Mouse (Mus musculus) hindbrain, embryonic 11.5 days (tissue): ENCODE results near the gene Aim2. TPM values are rescaled to one million over a fixed set of nuclear protein-coding genes. Genes with fewer than 3 reads are reported as not detected.
"Not testable (repeated sequence)": the region's sequence is repeated elsewhere in the genome, so short reads cannot be mapped to it uniquely, and the experiment has no call there.

Experiments used
- ATAC-seq: fragments of 200-750 bp; cut with Nextera tagmentation; 2 replicates; pipeline ENCODE4 v1.8.0; 2017; ENCODE audit warnings: mild to moderate bottlenecking, moderate TSS enrichment, moderate library complexity; ENCODE audit not compliant: low FRiP score
- DNase-seq: peaks from one replicate; pipeline ENCODE4 v3.0.0-alpha.2; 2015; ENCODE audit warnings: low spot score
- H3K27ac ChIP-seq: fragments of 300-500 bp; sonication (generic); 2 replicates; pipeline ENCODE4 v1.5.1; 2014; ENCODE audit warnings: mild to moderate bottlenecking, low read depth, low read length
- H3K27me3 ChIP-seq: fragments of 300-500 bp; sonication (generic); 2 replicates; pipeline ENCODE4 v1.6.1; 2014; ENCODE audit warnings: mild to moderate bottlenecking, low read length, moderate library complexity, mixed read lengths; ENCODE audit not compliant: control insufficient read depth, insufficient read depth
- H3K36me3 ChIP-seq: fragments of 300-500 bp; sonication (generic); 2 replicates; pipeline ENCODE4 v1.6.1; 2014; ENCODE audit warnings: mild to moderate bottlenecking, low read length, moderate library complexity, mixed read lengths; ENCODE audit not compliant: control insufficient read depth, insufficient read depth
- H3K4me1 ChIP-seq: fragments of 300-500 bp; sonication (generic); replicated peaks from 2 replicates; pipeline ENCODE4 v1.6.1; 2014; ENCODE audit warnings: low read length, mixed read lengths; ENCODE audit not compliant: control insufficient read depth, insufficient read depth
- H3K4me2 ChIP-seq: fragments of 300-500 bp; sonication (generic); replicated peaks from 2 replicates; pipeline ENCODE4 v1.6.1; 2014; ENCODE audit warnings: mild to moderate bottlenecking, low read depth, low read length
- H3K4me3 ChIP-seq: fragments of 300-500 bp; sonication (generic); 2 replicates; pipeline ENCODE4 v1.5.1; 2014; ENCODE audit warnings: low read depth, low read length
- H3K9ac ChIP-seq: fragments of 300-500 bp; sonication (generic); 2 replicates; pipeline ENCODE4 v1.6.1; 2014; ENCODE audit warnings: low read depth, low read length
- H3K9me3 ChIP-seq: fragments of 300-500 bp; sonication (generic); 2 replicates; pipeline ENCODE4 v1.6.1; 2016; ENCODE audit warnings: low read length; ENCODE audit not compliant: control insufficient read depth
- WGBS: fragments of 180-500 bp; shearing (Covaris S2); extraction: QIAGEN DNeasy Blood & Tissue Kit; methylation state at CpG from one replicate; pipeline ENCODE4 v1.1.7; 2014; 5-methylcytosine and 5-hydroxymethylcytosine counted together
- polyA plus RNA-seq: library from polyadenylated mRNA; unstranded; fragments of >200 nt; fragmentation: Nextera tagmentation; extraction: Ambion mirVana; gene quantifications from 2 replicates; pipeline ENCODE4 v1.2.1, GENCODE M21; 2014

The Aim2 gene
- polyA plus RNA-seq, 1 experiment from 2014 or later = 4.1 TPM

DNA sequence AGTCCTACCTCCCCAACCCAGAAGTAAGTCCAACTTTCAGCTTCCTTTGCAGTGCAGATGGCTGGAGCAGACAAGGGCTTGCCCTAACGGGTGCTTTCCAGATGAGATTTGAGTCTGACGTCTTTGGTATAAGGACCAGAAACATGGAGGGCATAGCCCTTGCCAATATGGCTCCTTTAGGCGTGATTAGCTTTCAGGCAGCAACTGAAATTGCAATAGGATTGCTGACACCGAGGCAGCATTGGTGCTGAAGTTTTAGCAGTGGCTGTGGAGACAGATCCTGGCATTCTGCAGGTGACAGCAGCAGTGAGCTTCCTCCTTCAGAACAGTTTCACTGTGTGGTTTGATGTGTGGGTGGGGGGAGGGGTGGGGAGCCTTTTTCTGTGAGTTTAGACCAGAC lies 90.5 kb downstream of the Aim2 start:
- ATAC-seq (no peak), DNase-seq (no peak)
- H3K27me3 ChIP-seq = no peaks in the 10 kb centered on the region
- no peak overlapping the region for H3K27ac ChIP-seq
- no peak overlapping the region for H3K4me2 ChIP-seq
- WGBS = 81% methylated on average over 4 of the region's 4 CpGs
- H3K4me3 ChIP-seq = no peak overlapping the region
- no peaks in the 10 kb centered on the region for H3K4me1 ChIP-seq
- H3K9ac ChIP-seq = no peak overlapping the region
- H3K9me3 ChIP-seq = no peaks in the 10 kb centered on the region
- H3K36me3 ChIP-seq = no peaks in the 10 kb centered on the region

DNA sequence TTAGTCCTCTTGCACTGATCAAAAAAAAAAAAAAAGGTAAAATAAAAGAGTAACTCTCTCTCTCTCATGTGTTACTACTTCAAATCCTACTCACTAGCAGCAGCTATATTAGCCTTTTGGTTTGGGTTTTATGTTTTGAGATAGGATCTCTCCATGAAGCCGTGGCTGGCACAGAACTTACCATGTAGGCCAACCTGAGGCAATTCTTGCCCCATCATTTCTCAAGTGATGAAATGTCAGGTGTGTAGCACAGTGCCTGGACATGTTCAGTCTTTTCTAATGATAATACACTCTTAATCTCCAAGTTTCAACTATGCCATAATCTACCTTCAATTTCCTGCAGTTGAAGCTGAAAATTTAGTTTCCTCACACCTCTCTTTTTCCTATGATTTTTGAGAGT lies 92.4 kb downstream of the Aim2 start:
- 83% methylated on average over 1 of the region's 1 CpGs for WGBS
- H3K27me3 ChIP-seq = no peaks in the 10 kb centered on the region
- no peaks in the 10 kb centered on the region for H3K9me3 ChIP-seq
- H3K4me2 ChIP-seq = no peak overlapping the region
- no peaks in the 10 kb centered on the region for H3K36me3 ChIP-seq
- no peaks in the 10 kb centered on the region for H3K4me1 ChIP-seq
- H3K4me3 ChIP-seq = no peak overlapping the region
- H3K9ac ChIP-seq = no peak overlapping the region
- H3K27ac ChIP-seq = no peak overlapping the region
- ATAC-seq (no peak), DNase-seq (no peak)

DNA sequence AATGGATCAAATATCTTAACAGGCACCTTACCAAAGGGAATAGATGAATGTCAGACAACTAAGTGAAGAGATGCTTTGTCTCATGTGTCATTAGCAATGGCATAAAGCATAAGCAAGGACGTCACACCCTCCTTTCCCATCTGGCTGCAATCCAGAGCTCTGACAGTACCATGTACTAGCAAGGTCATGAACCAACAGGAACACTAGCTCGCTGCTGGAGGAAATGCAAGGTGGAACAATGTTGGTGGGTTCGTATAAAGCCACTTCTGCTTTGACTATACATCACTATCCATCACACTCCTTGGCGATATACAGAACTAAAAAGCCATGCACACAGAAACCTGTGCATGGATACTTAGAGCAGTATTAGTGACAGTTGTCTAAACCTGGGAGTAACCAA lies 96.4 kb downstream of the Aim2 start:
- 85% methylated on average over 4 of the region's 4 CpGs for WGBS
- DNase-seq = no peak
- Histone ChIP-seq H3K9ac (no peak overlapping the region), H3K27ac (no peak overlapping the region), H3K27me3 (no peaks in the 10 kb centered on the region), H3K9me3 (no peaks in the 10 kb centered on the region), H3K4me1 (no peaks in the 10 kb centered on the region), H3K4me3 (no peak overlapping the region), H3K36me3 (no peaks in the 10 kb centered on the region), H3K4me2 (no peak overlapping the region)
- no peak for ATAC-seq

DNA sequence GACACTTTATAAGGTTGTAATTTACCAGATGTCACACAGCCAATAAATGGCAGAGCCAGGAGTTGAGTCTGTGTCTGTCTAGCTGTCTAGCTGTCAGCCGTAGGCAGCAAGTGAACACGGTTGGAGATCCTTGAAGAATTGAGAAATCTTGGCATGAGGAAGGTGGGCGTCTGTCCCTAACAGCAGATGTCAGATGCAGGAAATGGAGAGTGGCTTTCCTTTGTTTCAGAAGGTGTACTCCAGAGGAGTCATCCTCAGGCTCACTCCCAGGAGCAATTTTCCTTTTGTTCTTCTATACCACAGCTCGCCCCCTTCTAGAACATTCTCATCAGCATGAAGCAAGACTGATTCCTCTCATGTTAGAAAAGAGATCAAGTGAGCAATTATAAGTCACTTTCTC lies 99.9 kb downstream of the Aim2 start:
- Histone ChIP-seq H3K9me3 (no peaks in the 10 kb centered on the region), H3K4me1 (no peaks in the 10 kb centered on the region), H3K27ac (no peak overlapping the region), H3K4me2 (no peak overlapping the region), H3K27me3 (no peaks in the 10 kb centered on the region), H3K36me3 (no peaks in the 10 kb centered on the region), H3K9ac (no peak overlapping the region), H3K4me3 (no peak overlapping the region)
- 91% methylated on average over 4 of the region's 4 CpGs for WGBS
- ATAC-seq (no peak), DNase-seq (no peak)

DNA sequence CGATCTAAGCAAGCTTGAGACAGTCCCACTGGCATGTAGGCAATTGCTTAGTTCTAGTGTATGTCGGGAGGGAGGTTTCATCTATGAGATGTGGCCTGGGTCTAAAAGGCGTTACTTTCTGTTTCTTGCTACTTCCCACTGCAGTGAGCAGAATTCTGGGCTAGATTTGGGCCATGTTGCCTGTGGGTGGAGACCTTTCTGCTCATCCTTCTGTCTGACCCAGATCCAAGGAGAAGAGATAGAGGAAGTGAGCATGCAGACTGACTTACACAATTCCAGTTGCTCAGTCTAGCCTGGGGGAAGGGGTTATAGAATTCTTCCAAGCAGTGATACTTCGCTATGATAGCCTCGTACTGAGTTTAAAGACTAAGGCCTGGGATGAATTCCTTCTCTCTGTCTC lies 101.0 kb downstream of the Aim2 start:
- 93% methylated on average over 5 of the region's 5 CpGs for WGBS
- no peaks in the 10 kb centered on the region for H3K36me3 ChIP-seq
- H3K27ac ChIP-seq = no peak overlapping the region
- H3K4me2 ChIP-seq = no peak overlapping the region
- no peak overlapping the region for H3K9ac ChIP-seq
- no peaks in the 10 kb centered on the region for H3K4me1 ChIP-seq
- no peaks in the 10 kb centered on the region for H3K27me3 ChIP-seq
- no peak overlapping the region for H3K4me3 ChIP-seq
- no peak for ATAC-seq
- no peaks in the 10 kb centered on the region for H3K9me3 ChIP-seq
- DNase-seq = no peak

DNA sequence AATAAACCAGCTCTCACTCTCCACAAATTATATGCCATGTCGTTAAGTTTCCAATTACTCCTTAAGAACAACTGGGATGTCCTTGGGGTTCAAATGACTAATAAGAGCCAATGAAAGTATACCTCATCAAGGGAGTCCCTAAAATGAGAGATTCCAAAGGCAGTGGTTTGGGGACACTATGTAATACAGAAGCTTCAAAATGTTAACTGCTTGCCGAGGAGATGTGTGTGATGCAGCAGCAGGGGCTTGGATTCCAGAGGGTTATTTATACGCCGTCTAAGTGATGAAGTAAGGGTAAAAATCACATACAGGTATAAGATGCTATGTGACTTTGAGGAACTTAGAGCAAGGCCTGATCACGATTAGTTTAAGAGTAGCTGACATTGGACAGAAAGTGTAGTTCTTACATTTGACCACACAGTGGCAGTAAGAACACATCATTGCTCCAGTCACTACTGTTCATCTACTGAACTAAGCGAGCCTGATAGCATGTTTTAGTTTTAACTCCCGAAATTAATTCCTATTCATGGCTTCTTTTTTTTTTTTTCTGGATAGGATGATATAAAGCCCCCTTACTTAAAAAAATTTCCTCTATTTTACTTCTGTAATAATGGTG lies 105.6 kb downstream of the Aim2 start:
- Histone ChIP-seq H3K27ac (no peak overlapping the region), H3K9ac (no peak overlapping the region), H3K4me1 (no peaks in the 10 kb centered on the region), H3K4me2 (no peak overlapping the region), H3K4me3 (no peak overlapping the region), H3K9me3 (no peaks in the 10 kb centered on the region), H3K27me3 (no peaks in the 10 kb centered on the region), H3K36me3 (no peaks in the 10 kb centered on the region)
- ATAC-seq = peak; percentile 69
- peak; percentile 61 for DNase-seq
- WGBS = 63% methylated on average over 7 of the region's 7 CpGs

DNA sequence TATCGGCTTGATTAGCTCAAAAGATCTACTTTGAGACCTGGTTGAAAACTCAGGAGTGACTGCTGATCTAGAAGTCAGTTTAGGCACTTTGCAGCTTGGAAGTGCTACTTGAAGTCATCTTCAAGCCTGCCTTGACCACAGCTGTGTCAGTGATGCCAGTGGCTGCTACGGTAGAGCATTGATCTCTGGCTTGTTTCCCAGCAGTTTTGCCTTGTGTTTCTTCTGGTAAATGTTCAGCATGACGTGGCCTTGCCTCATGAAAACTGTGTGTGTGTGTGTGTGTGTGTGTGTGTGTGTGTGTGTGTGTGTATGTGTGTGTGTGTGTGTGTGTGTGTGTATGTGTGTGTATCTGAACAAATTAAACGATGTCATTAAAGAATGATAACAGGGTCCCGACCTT lies 106.1 kb downstream of the Aim2 start:
- Histone ChIP-seq H3K27me3 (no peaks in the 10 kb centered on the region), H3K36me3 (no peaks in the 10 kb centered on the region), H3K27ac (no peak overlapping the region), H3K4me2 (no peak overlapping the region), H3K4me3 (no peak overlapping the region), H3K9ac (no peak overlapping the region), H3K9me3 (no peaks in the 10 kb centered on the region), H3K4me1 (no peaks in the 10 kb centered on the region)
- 93% methylated on average over 5 of the region's 5 CpGs for WGBS
- ATAC-seq = no peak
- DNase-seq = no peak

DNA sequence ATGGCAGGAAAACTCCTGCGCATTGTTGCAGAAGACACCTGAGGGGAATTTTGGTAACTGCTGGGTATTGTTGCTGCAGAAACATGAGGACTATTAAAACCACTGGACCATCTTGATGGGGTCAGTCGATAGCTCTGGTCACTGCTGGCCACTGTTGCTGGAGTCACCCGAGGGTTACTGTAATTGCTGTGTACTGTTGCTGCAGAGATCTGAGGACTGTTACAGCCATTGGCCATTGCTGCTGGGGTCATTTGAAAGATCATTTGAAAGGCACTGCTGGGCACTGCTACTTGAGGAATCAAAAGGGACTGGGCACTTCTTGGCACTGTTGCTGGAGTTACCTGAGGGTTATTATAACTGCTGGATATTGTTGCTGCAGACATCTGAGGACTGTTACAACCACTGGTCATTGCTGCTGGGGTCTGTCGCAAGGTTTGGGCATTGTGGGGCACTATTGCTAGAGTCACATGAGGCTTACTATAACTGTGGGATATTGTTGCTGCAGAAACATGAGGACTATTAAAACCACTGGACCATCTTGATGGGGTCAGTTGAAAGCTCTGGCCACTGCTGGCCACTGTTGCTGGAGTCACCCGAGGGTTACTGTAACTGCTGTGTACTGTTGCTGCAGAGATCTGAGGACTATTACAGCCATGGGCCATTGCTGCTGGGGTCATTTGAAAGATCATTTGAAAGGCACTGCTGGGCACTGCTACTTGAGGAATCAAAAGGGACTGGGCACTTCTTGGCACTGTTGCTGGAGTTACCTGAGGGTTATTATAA lies 129.9 kb downstream of the Aim2 start:
- not testable (repeated sequence) for DNase-seq, ATAC-seq, H3K4me3 ChIP-seq, H3K4me2 ChIP-seq, H3K27me3 ChIP-seq, H3K9ac ChIP-seq, H3K27ac ChIP-seq, H3K4me1 ChIP-seq, H3K36me3 ChIP-seq, H3K9me3 ChIP-seq
- 84% methylated on average over 5 of the region's 5 CpGs for WGBS

DNA sequence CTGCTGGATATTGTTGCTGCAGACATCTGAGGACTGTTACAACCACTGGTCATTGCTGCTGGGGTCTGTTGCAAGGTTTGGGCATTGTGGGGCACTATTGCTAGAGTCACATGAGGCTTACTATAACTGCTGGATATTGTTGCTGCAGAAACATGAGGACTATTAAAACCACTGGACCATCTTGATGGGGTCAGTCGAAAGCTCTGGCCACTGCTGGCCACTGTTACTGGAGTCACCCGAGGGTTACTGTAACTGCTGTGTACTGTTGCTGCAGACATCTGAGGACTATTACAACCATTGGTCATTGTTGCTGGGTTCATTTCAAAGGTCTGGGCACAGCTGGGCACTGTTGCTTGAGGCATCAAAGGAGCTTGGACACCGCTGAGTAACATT lies 130.5 kb downstream of the Aim2 start:
- WGBS = 91% methylated on average over 3 of the region's 3 CpGs
- H3K9ac ChIP-seq, DNase-seq, H3K9me3 ChIP-seq, H3K36me3 ChIP-seq, H3K27ac ChIP-seq, H3K4me2 ChIP-seq, H3K4me3 ChIP-seq, ATAC-seq, H3K4me1 ChIP-seq, H3K27me3 ChIP-seq: not testable (repeated sequence)
